Mouse (Mus musculus) kidney, adult 8-10 months (tissue): Measurements from ENCODE around the gene Rad54l.

Source experiments
- DNase-seq, 2 experiments: peaks; one replicate each; pipeline ENCODE4 v3.0.0; 2022

Gene Rad54l

DNA sequence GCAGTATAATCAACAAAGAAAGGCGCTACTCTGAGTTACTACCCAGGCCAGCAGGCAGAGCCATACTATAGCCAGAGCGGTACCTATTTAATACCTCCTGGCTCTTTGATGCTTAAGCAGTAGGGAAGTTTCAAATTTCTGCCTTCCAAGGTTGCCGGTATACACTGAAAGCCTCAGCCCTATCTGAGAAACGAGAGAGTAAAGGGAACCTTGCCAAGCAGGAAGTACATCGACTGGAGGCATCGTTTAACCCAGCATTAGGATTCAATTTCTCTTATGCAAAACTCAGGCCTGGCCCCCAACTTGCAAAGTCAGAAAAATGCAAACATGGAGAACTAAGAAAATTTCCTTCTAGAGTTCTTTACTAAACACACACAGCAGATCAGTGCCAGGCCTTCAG, 53.4 kb downstream of the Rad54l start:
- no peak for DNase-seq

DNA sequence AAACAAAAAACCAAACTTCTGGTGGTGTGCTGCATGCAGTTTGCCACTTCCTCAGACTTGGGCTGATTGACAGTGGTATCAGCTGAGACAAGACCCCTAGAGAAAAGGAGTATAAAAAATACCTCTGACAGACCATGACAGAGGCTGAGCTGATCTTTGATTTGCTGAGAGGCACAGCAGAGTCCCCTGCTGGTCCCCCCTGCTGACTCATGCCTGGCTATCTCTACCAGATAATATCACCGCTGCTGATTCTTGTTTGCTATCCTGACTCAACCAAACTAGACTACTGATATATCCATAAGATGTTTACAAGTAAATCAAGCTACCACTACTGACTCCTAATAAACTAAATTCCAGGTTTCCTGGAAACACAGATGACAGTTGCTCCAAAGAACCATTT, 59.6 kb downstream of the Rad54l start:
- DNase-seq, result no peak

DNA sequence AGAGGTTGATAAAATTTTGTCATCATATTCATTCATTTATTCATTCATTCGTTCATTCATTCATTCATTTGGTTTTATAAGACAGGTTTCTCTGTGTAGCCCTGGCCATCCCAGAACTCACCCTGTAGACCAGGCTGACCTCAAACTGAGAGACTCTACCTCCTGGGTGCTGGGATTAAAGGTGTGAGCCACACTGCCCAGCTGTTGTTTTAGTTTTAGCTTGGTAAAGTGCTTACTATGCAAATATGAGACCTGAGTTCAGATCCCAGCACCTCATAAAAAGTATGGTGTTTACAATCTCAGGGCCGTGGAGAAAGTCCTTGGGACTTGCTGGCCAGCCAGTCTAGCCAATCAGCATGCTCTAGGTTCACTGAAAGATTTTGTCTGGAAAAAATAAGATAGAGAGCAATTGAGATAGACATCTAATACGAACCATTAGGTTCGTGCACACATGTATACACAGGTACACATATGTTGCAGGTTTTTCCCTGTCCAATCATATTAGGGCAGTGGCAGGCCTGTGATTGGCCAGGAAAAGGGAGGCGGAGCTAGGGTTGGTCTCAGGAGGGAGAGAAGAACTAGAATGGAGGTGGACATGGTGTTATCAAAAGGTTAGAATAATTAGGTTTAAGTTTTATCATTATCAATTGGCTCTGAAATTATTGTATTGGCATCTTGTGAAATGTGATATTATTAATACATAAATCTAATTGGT, 64.3 kb downstream of the Rad54l start:
- DNase-seq, result no peak

DNA sequence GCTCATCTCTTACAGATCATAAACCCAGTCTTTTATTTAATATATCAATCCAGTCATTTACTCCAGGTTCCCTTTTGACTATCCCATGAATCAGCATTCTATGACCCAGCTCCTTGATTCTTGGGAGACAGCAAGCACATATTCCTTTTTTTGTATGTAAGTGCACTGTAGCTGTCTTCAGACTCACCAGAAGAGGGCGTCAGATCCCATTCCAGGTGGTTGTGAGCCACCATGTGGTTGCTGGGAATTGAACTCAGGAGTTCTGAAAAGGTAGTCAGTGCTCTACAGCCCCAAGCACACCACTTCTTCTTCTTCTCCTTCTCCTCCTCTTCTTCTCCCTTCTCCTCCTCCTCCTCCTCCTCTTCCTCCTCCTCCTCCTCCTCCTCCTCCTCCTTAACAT, 65.9 kb downstream of the Rad54l start:
- no peak for DNase-seq

DNA sequence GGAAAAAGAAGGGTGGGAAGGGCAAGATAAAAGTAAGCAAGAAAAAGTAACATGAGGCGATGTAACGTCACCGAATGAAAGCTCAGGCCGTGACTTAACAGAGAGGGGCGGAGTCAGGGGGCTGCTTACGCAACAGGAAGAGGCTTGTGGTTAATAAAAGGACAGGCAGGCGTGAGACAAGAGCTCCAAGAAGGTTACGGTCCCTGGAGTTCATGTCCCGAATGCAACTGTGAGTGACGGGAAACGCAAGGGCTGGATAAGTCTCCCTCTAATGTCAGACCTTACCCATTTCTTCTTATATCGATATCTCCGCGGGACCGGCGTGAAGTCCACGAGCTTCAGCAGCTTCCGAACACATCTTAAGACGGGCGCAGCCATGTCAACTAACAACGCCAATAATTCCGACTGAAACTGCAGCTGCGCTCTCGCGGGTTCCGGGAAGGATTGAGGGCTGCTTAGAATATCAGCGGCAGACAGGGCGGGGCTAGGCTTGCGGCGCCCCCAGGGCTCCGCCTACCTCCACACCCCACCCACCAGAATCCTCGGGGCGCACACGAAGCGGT, 70.0 kb downstream of the Rad54l start, which contains the start of gene Nsun4:
Nsun4 (minus strand) TSS at position 478 of the 563 bp plus-strand sequence.
- peak; percentile 92 for DNase-seq

DNA sequence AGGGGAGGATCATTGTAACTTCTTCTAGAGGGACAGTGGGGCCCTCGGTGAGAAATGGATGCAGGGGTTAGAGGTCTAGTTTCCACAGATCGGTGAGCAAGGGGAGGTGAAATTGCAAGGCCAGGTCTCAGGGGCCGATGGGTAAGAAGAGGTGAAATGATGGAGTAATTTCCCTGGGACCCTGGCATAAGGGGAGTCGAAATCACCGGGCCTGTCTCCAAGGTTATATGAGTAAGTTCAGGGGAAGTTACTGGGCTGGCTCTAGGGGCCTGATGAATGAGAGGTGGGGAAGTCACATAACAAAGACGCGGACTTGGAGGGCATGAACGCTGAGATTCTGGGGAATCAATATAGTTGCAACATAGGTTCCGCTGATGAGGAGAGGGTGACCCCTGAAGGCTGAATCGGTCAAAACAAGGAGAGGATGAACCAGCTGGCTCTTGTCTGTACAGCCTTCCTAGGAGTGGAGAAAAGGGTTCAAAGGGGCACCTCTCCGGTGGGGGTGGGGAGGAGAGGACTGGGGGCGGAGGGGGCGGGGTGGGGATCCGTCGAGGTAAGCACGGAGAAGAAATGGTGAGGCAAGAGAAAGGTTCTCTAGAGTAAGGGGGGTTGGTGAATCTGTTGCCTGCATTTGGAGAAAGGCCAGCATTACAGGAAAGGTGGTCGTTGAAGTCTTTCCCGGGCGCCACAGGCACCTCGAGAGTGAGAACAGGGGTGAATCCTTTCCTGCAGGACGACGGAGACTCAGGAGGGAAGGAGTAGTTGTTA, 70.8 kb downstream of the Rad54l start:
- DNase-seq, result peak; percentile 66 to 69

DNA sequence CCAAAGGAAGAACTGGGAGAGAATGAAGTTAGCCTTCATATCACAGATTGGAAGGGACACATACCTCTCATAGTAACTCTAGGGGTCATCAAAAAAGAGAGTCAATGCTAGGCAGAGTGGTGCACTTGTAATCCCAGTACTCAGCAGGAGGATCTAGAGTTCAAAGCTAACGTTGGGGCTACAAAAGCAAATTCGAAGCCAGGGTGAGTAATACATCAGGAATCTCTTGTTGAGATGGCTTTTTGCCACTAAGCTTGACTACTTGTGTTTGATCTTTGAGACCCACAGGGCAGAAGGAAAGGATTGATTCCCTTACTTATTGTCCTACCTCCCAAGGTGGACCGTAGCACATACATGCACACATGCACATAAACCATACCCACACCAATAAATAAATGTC, 74.3 kb downstream of the Rad54l start:
- no peak for DNase-seq

DNA sequence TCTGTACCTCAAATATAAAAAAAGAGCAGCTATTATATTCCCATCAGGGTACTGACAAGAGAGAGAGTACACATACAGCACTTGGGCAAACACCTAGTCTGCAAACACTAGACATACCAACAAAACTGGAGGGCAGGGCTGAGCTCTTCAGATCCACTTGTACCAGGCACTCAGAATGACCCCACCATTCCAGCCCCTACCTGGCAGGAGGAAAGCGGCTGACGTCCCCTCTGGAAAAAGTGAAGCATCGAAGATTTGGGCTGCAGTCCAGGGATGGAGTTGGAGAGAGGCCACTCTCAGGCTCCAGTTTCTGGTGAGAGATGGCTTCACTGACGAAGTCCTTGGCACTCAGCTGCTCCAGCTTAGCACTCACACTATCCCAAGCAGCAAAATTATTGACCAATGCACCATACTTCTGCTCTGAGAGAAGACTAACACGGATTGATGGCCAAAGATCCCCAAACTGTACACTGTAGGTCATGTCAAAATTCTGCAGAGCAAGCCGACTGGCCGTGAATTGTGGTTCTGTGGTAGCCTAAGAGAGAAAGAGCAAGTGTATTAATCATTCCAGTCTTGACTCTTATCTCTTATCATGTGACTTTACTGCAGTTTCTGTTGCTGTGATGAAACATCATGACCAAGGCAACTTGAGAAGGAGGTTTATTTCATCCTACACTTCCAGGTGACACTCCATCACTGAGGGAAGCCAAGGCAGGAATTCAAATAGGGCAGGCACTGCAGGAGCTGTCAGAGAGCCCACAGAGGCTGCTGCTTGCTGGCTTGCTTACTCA, 75.2 kb downstream of the Rad54l start:
- no peak for DNase-seq

DNA sequence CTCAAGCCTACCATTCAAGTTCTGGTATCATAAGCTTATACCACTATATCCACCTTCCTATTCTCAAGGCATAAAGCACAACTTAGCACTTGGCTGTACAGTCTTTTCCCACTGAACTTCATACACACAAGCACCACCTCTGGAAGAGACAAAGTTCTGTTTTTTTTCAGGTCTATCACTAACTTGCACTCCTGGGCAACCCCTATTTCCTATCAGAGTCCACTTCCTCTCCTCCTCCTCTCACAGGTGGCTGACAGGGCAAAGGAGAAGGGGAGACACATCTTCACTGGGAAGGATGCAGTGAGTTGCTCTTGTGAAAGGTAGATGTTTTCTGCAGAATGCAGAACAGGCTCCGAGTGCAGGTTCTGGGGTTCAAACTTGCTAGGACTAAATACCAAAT, 75.8 kb downstream of the Rad54l start:
- DNase-seq, result no peak

DNA sequence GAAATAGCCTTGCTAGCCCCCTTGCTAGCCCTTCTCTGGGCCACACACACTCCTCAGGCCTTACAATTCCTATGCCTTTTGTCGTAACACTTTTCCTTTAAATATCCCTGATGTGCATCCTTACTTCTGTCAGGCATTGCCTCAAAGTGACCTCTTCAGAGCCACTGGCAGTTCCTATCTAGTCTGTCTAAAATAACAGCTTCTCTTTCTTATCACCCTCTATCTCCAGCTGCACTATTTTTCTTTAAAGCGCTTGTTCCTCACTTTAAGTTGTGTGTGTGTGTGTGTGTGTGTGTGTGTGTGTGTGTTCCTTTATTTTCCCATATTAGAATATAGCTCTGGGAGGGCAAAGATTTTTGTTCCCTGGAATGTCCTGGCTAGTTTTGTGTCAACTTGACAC, 76.9 kb downstream of the Rad54l start:
- DNase-seq, result no peak
